Comparison of ENCODE assay signal across 12 mouse cellular contexts in genomic region chr16:14451374-14452046, GRCm38 (mm10).
A peak's percentile ranks its signal among the peaks of the same experiment; 100 is the strongest.
DNase-seq lines count a peak whose midpoint lies in the region; ATAC-seq lines count a peak whose summit lies in the region.
"Had no signal": no experiment of that assay in that cellular context is flagged by ENCODE, and none has a peak within 500 bp of the region (broad histone marks: within the 10 kb centered on the region; RNA-seq: fewer than 3 reads in every experiment).

No protein-coding gene starts in this region.

- intact Hi-C loops in left cerebral cortex, postnatal 25 days (cut with DNase I): loop anchor here (2.0 kb wide), 1 partner anchor 91 kb away; the partner anchor contains the start of gene Abcc1

- H3K4me3 ChIP-seq in hindbrain, embryonic 14.5 days (replicated peaks; ENCODE audit: low read length): no peak overlapping the region
- H3K4me3 ChIP-seq: midbrain, embryonic 10.5 days had no signal

- peak; percentile 38 to 65 for DNase-seq in kidney, postnatal 4 days
- DNase-seq in kidney, postnatal 25 days: no peak
- peak; percentile 86 for DNase-seq in 3T3-L1 (ENCODE audit: low read depth, low spot score)
- DNase-seq in adrenal gland, adult (ENCODE audit: inconsistent age in 2 of 2, low spot score in 1 of 2): peak; percentile 60 to 84
- peak; percentile 24 to 36 for DNase-seq in left cerebral cortex, postnatal 25 days (ENCODE audit: low spot score in 2 of 2)
- no peak for DNase-seq in thymus, postnatal 4 days
- DNase-seq in thymus, postnatal 14 days: no peak
- DNase-seq in hindbrain, embryonic 14.5 days (ENCODE audit: low spot score): no peak
- DNase-seq: cerebellum, adult 8-10 months had no signal

- no peak overlapping the region for H3K4me2 ChIP-seq in hindbrain, embryonic 14.5 days (replicated peaks)

- peaks cover 3% of the 10 kb centered on the region; the same call in 1 of the 2 replicates for H3K36me3 ChIP-seq in hindbrain, embryonic 14.5 days (replicated peaks; ENCODE audit: control insufficient read depth, insufficient read depth)

- 74% methylated on average over 5 of the region's 5 CpGs for WGBS in hindbrain, embryonic 14.5 days

- H3K4me1 ChIP-seq in hindbrain, embryonic 14.5 days (replicated peaks; ENCODE audit: control insufficient read depth, insufficient read depth, low read length): no peaks in the 10 kb centered on the region
- H3K4me1 ChIP-seq: midbrain, embryonic 10.5 days had no signal

- no peaks in the 10 kb centered on the region for H3K9me3 ChIP-seq in hindbrain, embryonic 14.5 days (ENCODE audit: control insufficient read depth, low read length)
- H3K9me3 ChIP-seq: G1E; midbrain, embryonic 10.5 days had no signal

- ATAC-seq in hindbrain, embryonic 14.5 days (ENCODE audit: low FRiP score): no peak
- ATAC-seq: inflammation-experienced regulatory T-cells, adult 6 months had no signal

- H3K27ac ChIP-seq in hindbrain, embryonic 14.5 days: no peak overlapping the region
- H3K27ac ChIP-seq: midbrain, embryonic 10.5 days had no signal

- H3K27me3 ChIP-seq in hindbrain, embryonic 14.5 days (ENCODE audit: control insufficient read depth, insufficient read depth, low read length): no peaks in the 10 kb centered on the region

- H3K9ac ChIP-seq in hindbrain, embryonic 14.5 days: no peak overlapping the region

Comparison
In these comparisons a context has a peak if more than half of its experiments do, and no peak if none do; other contexts are left out.
1. DNase-seq: peak in kidney, postnatal 4 days (2 of 2), 3T3-L1 (single experiment), adrenal gland, adult (2 of 2) and left cerebral cortex, postnatal 25 days (2 of 2); none in kidney, postnatal 25 days (0 of 2), thymus, postnatal 4 days (single experiment), thymus, postnatal 14 days (single experiment) and hindbrain, embryonic 14.5 days (single experiment).